Mouse (Mus musculus) neural tube, embryonic 13.5 days (tissue): ENCODE measurements around the gene Slc7a8. TPM values are rescaled to one million over a fixed set of nuclear protein-coding genes. Genes with fewer than 3 reads are reported as not detected.
A peak's percentile ranks its signal among the peaks of the same experiment; 100 is the strongest.

Experiments
- ATAC-seq: fragments of 200-750 bp; cut with Nextera tagmentation; 2 replicates; pipeline ENCODE4 v1.8.0; 2017; ENCODE audit warnings: low read depth, mild to moderate bottlenecking, moderate TSS enrichment, moderate library complexity
- H3K27ac ChIP-seq: fragments of 300-500 bp; sonication (generic); replicated peaks from 2 replicates; pipeline ENCODE4 v1.5.1; 2015; ENCODE audit warnings: moderate library complexity, mild to moderate bottlenecking, inconsistent platforms
- H3K27me3 ChIP-seq: fragments of 300-500 bp; sonication (generic); 2 replicates; pipeline ENCODE4 v1.6.1; 2015; ENCODE audit warnings: mild to moderate bottlenecking, inconsistent platforms
- H3K36me3 ChIP-seq: fragments of 300-500 bp; sonication (generic); 2 replicates; pipeline ENCODE4 v1.6.1; 2015; ENCODE audit warnings: mild to moderate bottlenecking, inconsistent platforms
- H3K4me1 ChIP-seq: fragments of 300-500 bp; sonication (generic); replicated peaks from 2 replicates; pipeline ENCODE4 v1.6.1; 2015; ENCODE audit warnings: inconsistent platforms
- H3K4me2 ChIP-seq: fragments of 300-500 bp; sonication (generic); 2 replicates; pipeline ENCODE4 v1.6.1; 2015; ENCODE audit warnings: inconsistent platforms, mild to moderate bottlenecking, moderate library complexity
- H3K4me3 ChIP-seq: fragments of 300-500 bp; sonication (generic); 2 replicates; pipeline ENCODE4 v1.5.1; 2015; ENCODE audit warnings: mild to moderate bottlenecking, inconsistent platforms
- H3K9ac ChIP-seq: fragments of 300-500 bp; sonication (generic); 2 replicates; pipeline ENCODE4 v1.6.1; 2015; ENCODE audit warnings: moderate library complexity, mild to moderate bottlenecking, inconsistent platforms
- H3K9me3 ChIP-seq: fragments of 300-500 bp; sonication (generic); 2 replicates; pipeline ENCODE4 v1.6.1; 2016; ENCODE audit warnings: inconsistent platforms
- WGBS: fragments of 180-500 bp; shearing (Covaris S2); methylation state at CpG from one replicate; pipeline ENCODE4 v1.1.7; 2015; 5-methylcytosine and 5-hydroxymethylcytosine counted together
- polyA plus RNA-seq: library from polyadenylated mRNA; unstranded; fragments of >200 nt; fragmentation: Nextera tagmentation; extraction: Ambion mirVana; gene quantifications from 2 replicates; pipeline ENCODE4 v1.2.1, GENCODE M21; 2015

The Slc7a8 gene
- 4.4 and 5.1 TPM in 2 replicates for polyA plus RNA-seq

- 2% methylated on average over 37 of the region's 37 CpGs for WGBS
- peak; percentile 89 for ATAC-seq
- Histone ChIP-seq H3K4me1 (peaks cover 17% of the 10 kb centered on the region; the same call in 1 of the 2 replicates), H3K27me3 (peaks cover 19% of the 10 kb centered on the region), H3K27ac (peak within 1 kb of the TSS; percentile 61), H3K4me2 (peak within 1 kb of the TSS; percentile 86), H3K36me3 (no peaks in the 10 kb centered on the region), H3K4me3 (peak within 1 kb of the TSS; percentile 53), H3K9ac (peak within 1 kb of the TSS; percentile 71), H3K9me3 (no peaks in the 10 kb centered on the region)
Measured at GRCm38 (mm10) chr14:54781610-54782365, at the start of gene Slc7a8. Slc7a8 (minus strand) TSS chr14:54781946.

GRCm38 (mm10) chr14:54823716-54824115, 42.0 kb upstream of the Slc7a8 start:
- no peak overlapping the region for H3K27ac ChIP-seq
- H3K9me3 ChIP-seq: no peaks in the 10 kb centered on the region
- H3K36me3 ChIP-seq: no peaks in the 10 kb centered on the region
- no peaks in the 10 kb centered on the region for H3K4me1 ChIP-seq
- ATAC-seq: no peak
- H3K27me3 ChIP-seq: no peaks in the 10 kb centered on the region
- WGBS: 95% methylated on average over 1 of the region's 1 CpGs
- H3K4me2 ChIP-seq: no peak overlapping the region
- no peak overlapping the region for H3K4me3 ChIP-seq
- no peak overlapping the region for H3K9ac ChIP-seq

GRCm38 (mm10) chr14:54822301-54822700, 40.6 kb upstream of the Slc7a8 start:
- Histone ChIP-seq H3K4me3 (no peak overlapping the region), H3K9ac (no peak overlapping the region), H3K4me2 (no peak overlapping the region), H3K4me1 (no peaks in the 10 kb centered on the region), H3K27me3 (no peaks in the 10 kb centered on the region), H3K27ac (no peak overlapping the region), H3K36me3 (no peaks in the 10 kb centered on the region), H3K9me3 (no peaks in the 10 kb centered on the region)
- WGBS: 89% methylated on average over 2 of the region's 2 CpGs
- no peak for ATAC-seq

- no peaks in the 10 kb centered on the region for H3K9me3 ChIP-seq
- H3K4me2 ChIP-seq: no peak overlapping the region
- no peaks in the 10 kb centered on the region for H3K27me3 ChIP-seq
- H3K4me1 ChIP-seq: no peaks in the 10 kb centered on the region
- no peak overlapping the region for H3K9ac ChIP-seq
- no peak overlapping the region for H3K4me3 ChIP-seq
- 52% methylated on average over 2 of the region's 2 CpGs for WGBS
- no peak overlapping the region for H3K27ac ChIP-seq
- no peak for ATAC-seq
- no peaks in the 10 kb centered on the region for H3K36me3 ChIP-seq
Measured at GRCm38 (mm10) chr14:54817791-54818190, 36.0 kb upstream of the Slc7a8 start.

- H3K4me3 ChIP-seq: no peak overlapping the region
- no peak overlapping the region for H3K27ac ChIP-seq
- no peaks in the 10 kb centered on the region for H3K4me1 ChIP-seq
- no peaks in the 10 kb centered on the region for H3K36me3 ChIP-seq
- H3K9me3 ChIP-seq: no peaks in the 10 kb centered on the region
- WGBS: 61% methylated on average over 3 of the region's 3 CpGs
- ATAC-seq: no peak
- H3K9ac ChIP-seq: no peak overlapping the region
- no peak overlapping the region for H3K4me2 ChIP-seq
- no peaks in the 10 kb centered on the region for H3K27me3 ChIP-seq
Measured at GRCm38 (mm10) chr14:54815737-54816136, 34.0 kb upstream of the Slc7a8 start.

- Histone ChIP-seq H3K27ac (no peak within 1 kb of the TSS), H3K9ac (no peak within 1 kb of the TSS), H3K4me2 (no peak within 1 kb of the TSS), H3K4me3 (no peak within 1 kb of the TSS), H3K4me1 (no peaks in the 10 kb centered on the region), H3K9me3 (no peaks in the 10 kb centered on the region), H3K27me3 (no peaks in the 10 kb centered on the region), H3K36me3 (no peaks in the 10 kb centered on the region)
- 89% methylated on average over 29 of the region's 29 CpGs for WGBS
- ATAC-seq: no peak
Measured at GRCm38 (mm10) chr14:54813991-54814390, 32.2 kb upstream of the Slc7a8 start, which contains the start of gene Rnf212b. Rnf212b (plus strand) TSS chr14:54814141.

GRCm38 (mm10) chr14:54809668-54810033, 27.9 kb upstream of the Slc7a8 start:
- 92% methylated on average over 3 of the region's 3 CpGs for WGBS

GRCm38 (mm10) chr14:54808718-54809667, 27.2 kb upstream of the Slc7a8 start:
- ATAC-seq: no peak
- Histone ChIP-seq H3K4me3 (no peak overlapping the region), H3K9ac (no peak overlapping the region), H3K27ac (no peak overlapping the region), H3K36me3 (no peaks in the 10 kb centered on the region), H3K4me1 (no peaks in the 10 kb centered on the region), H3K9me3 (no peaks in the 10 kb centered on the region), H3K27me3 (no peaks in the 10 kb centered on the region), H3K4me2 (no peak overlapping the region)
- 81% methylated on average over 4 of the region's 4 CpGs for WGBS

More at GRCm38 (mm10) chr14:54809668-54810033, 27.9 kb upstream of the Slc7a8 start:
- Histone ChIP-seq H3K9ac (no peak overlapping the region), H3K4me1 (no peaks in the 10 kb centered on the region), H3K9me3 (no peaks in the 10 kb centered on the region), H3K36me3 (no peaks in the 10 kb centered on the region), H3K4me3 (no peak overlapping the region), H3K4me2 (no peak overlapping the region), H3K27ac (no peak overlapping the region), H3K27me3 (no peaks in the 10 kb centered on the region)
- ATAC-seq: no peak

GRCm38 (mm10) chr14:54806124-54806523, 24.4 kb upstream of the Slc7a8 start:
- no peaks in the 10 kb centered on the region for H3K4me1 ChIP-seq
- H3K36me3 ChIP-seq: no peaks in the 10 kb centered on the region
- no peak overlapping the region for H3K27ac ChIP-seq
- H3K4me2 ChIP-seq: no peak overlapping the region
- no peaks in the 10 kb centered on the region for H3K9me3 ChIP-seq
- H3K9ac ChIP-seq: no peak overlapping the region
- no peak for ATAC-seq
- WGBS: 92% methylated on average over 4 of the region's 4 CpGs
- H3K4me3 ChIP-seq: no peak overlapping the region
- no peaks in the 10 kb centered on the region for H3K27me3 ChIP-seq

- Histone ChIP-seq H3K4me3 (no peak overlapping the region), H3K27me3 (no peaks in the 10 kb centered on the region), H3K36me3 (no peaks in the 10 kb centered on the region), H3K4me1 (no peaks in the 10 kb centered on the region), H3K4me2 (no peak overlapping the region), H3K9ac (no peak overlapping the region), H3K9me3 (no peaks in the 10 kb centered on the region), H3K27ac (no peak overlapping the region)
- WGBS: 88% methylated on average over 4 of the region's 4 CpGs
- no peak for ATAC-seq
Measured at GRCm38 (mm10) chr14:54802428-54802827, 20.7 kb upstream of the Slc7a8 start.

- Histone ChIP-seq H3K4me1 (no peaks in the 10 kb centered on the region), H3K36me3 (no peaks in the 10 kb centered on the region), H3K27me3 (no peaks in the 10 kb centered on the region), H3K9ac (no peak overlapping the region), H3K9me3 (no peaks in the 10 kb centered on the region), H3K4me2 (no peak overlapping the region), H3K27ac (no peak overlapping the region), H3K4me3 (no peak overlapping the region)
- 56% methylated on average over 10 of the region's 10 CpGs for WGBS
- ATAC-seq: no peak
Measured at GRCm38 (mm10) chr14:54799686-54800085, 17.9 kb upstream of the Slc7a8 start.

GRCm38 (mm10) chr14:54796760-54797159, 15.0 kb upstream of the Slc7a8 start:
- H3K27me3 ChIP-seq: no peaks in the 10 kb centered on the region
- WGBS: 94% methylated on average over 15 of the region's 15 CpGs

More at GRCm38 (mm10) chr14:54796760-54797159, 15.0 kb upstream of the Slc7a8 start:
- Histone ChIP-seq H3K4me2 (no peak overlapping the region), H3K36me3 (no peaks in the 10 kb centered on the region), H3K9me3 (no peaks in the 10 kb centered on the region), H3K4me1 (no peaks in the 10 kb centered on the region), H3K4me3 (no peak overlapping the region), H3K9ac (no peak overlapping the region), H3K27ac (no peak overlapping the region)
- no peak for ATAC-seq
